Mouse (Mus musculus) heart, adult 10 weeks (tissue): ENCODE measurements around the gene Krt84. TPM values are rescaled to one million over a fixed set of nuclear protein-coding genes. Genes with fewer than 3 reads are reported as not detected.

ENCODE experiments used
- polyA plus RNA-seq: library from polyadenylated mRNA; stranded (reverse); fragments of 350-450 nt; fragmentation: Illumina TruSeq; extraction: RNeasy Lipid Tissue Mini Kit (QIAGEN cat#74804); gene quantifications from one replicate; pipeline ENCODE4 v1.2.3, GENCODE M21; 2014; ENCODE audit warnings: low read depth, low replicate concordance

The Krt84 gene
- not detected for polyA plus RNA-seq

GRCm38 (mm10) chr15:101532720-101533119 is at the start of gene Krt84:
Gene Krt84 (minus strand): TSS chr15:101532820.

GRCm38 (mm10) chr15:101573796-101574345 is 41.3 kb upstream of the Krt84 start, which contains the start of gene Krt75:
Gene Krt75 (minus strand): TSS chr15:101573904.

GRCm38 (mm10) chr15:101562850-101563249 is 30.2 kb upstream of the Krt84 start, which contains the start of gene Krt90:
Gene Krt90 (minus strand): TSS chr15:101562950.

GRCm38 (mm10) chr15:101550567-101550966 is 17.9 kb upstream of the Krt84 start, which contains the start of gene Krt82:
Gene Krt82 (minus strand): TSS chr15:101550667.

GRCm38 (mm10) chr15:101517161-101517560 is 15.5 kb downstream of the Krt84 start, which contains the start of gene Gm49425:
Gene Gm49425 (minus strand): TSS chr15:101517261.

GRCm38 (mm10) chr15:101491431-101491830 is 41.2 kb downstream of the Krt84 start, which contains the start of gene Krt83:
Gene Krt83 (minus strand): TSS chr15:101491512.

Other genes starting within 250 kb of the Krt84 start
- 19.5 TPM for gene Atg101, start 248.5 kb downstream of the Krt84 start, polyA plus RNA-seq
- 1.1 TPM for gene 6030408B16Rik, start 239.6 kb downstream of the Krt84 start, polyA plus RNA-seq
- gene Krt80, start 162.7 kb downstream of the Krt84 start, polyA plus RNA-seq = 1.9 TPM
- 2.1 TPM for gene Krt7, start 121.8 kb downstream of the Krt84 start, polyA plus RNA-seq
- gene Krt87, start 94.0 kb downstream of the Krt84 start, polyA plus RNA-seq = not detected
- gene Krt88, start 85.1 kb downstream of the Krt84 start, polyA plus RNA-seq = not detected
- not detected for gene Krt81, start 69.1 kb downstream of the Krt84 start, polyA plus RNA-seq
- gene Krt86, start 59.3 kb downstream of the Krt84 start, polyA plus RNA-seq = not detected
- not detected for gene Krt83, start 41.3 kb downstream of the Krt84 start, polyA plus RNA-seq
- not detected for gene Gm49425, start 15.6 kb downstream of the Krt84 start, polyA plus RNA-seq
- not detected for gene Krt82, start 17.8 kb upstream of the Krt84 start, polyA plus RNA-seq
- not detected for gene Krt90, start 30.1 kb upstream of the Krt84 start, polyA plus RNA-seq
- not detected for gene Krt75, start 41.1 kb upstream of the Krt84 start, polyA plus RNA-seq
- gene Gm5414, start 95.4 kb upstream of the Krt84 start, polyA plus RNA-seq = not detected
- gene Gm5478, start 114.6 kb upstream of the Krt84 start, polyA plus RNA-seq = not detected
- not detected for gene Krt6b, start 147.5 kb upstream of the Krt84 start, polyA plus RNA-seq
- not detected for gene Krt6a, start 161.5 kb upstream of the Krt84 start, polyA plus RNA-seq
- gene Krt5, start 180.1 kb upstream of the Krt84 start, polyA plus RNA-seq = not detected
- not detected for gene Krt71, start 210.3 kb upstream of the Krt84 start, polyA plus RNA-seq